Mouse (Mus musculus) limb, embryonic 15.5 days (tissue): ENCODE data around the gene Bag5. TPM values are rescaled to one million over a fixed set of nuclear protein-coding genes. Genes with fewer than 3 reads are reported as not detected.
A peak's percentile ranks its signal among the peaks of the same experiment; 100 is the strongest.

ENCODE experiments used
- ATAC-seq: fragments of 200-750 bp; cut with Nextera tagmentation; 2 replicates; pipeline ENCODE4 v1.8.0; 2017; ENCODE audit warnings: low read depth, moderate TSS enrichment; ENCODE audit not compliant: insufficient number of reproducible peaks, low FRiP score, low TSS enrichment
- H3K27ac ChIP-seq: fragments of 300-500 bp; sonication (generic); 2 replicates; pipeline ENCODE4 v1.5.1; 2015; ENCODE audit warnings: moderate library complexity, mild to moderate bottlenecking, inconsistent platforms
- H3K27me3 ChIP-seq: fragments of 300-500 bp; sonication (generic); 2 replicates; pipeline ENCODE4 v1.6.1; 2015; ENCODE audit warnings: inconsistent platforms
- H3K36me3 ChIP-seq: fragments of 300-500 bp; sonication (generic); 2 replicates; pipeline ENCODE4 v1.6.1; 2015; ENCODE audit warnings: inconsistent platforms
- H3K4me1 ChIP-seq: fragments of 300-500 bp; sonication (generic); 2 replicates; pipeline ENCODE4 v1.6.1; 2015; ENCODE audit warnings: inconsistent platforms
- H3K4me2 ChIP-seq: fragments of 300-500 bp; sonication (generic); 2 replicates; pipeline ENCODE4 v1.6.1; 2015; ENCODE audit warnings: mild to moderate bottlenecking, inconsistent platforms
- H3K4me3 ChIP-seq: fragments of 300-500 bp; sonication (generic); 2 replicates; pipeline ENCODE4 v1.5.1; 2015; ENCODE audit warnings: mild to moderate bottlenecking, inconsistent platforms
- H3K9ac ChIP-seq: fragments of 300-500 bp; sonication (generic); 2 replicates; pipeline ENCODE4 v1.6.1; 2015; ENCODE audit warnings: inconsistent platforms
- H3K9me3 ChIP-seq: fragments of 300-500 bp; sonication (generic); 2 replicates; pipeline ENCODE4 v1.6.1; 2016; ENCODE audit warnings: inconsistent platforms
- WGBS: fragments of 180-500 bp; shearing (Covaris S2); methylation state at CpG from one replicate; pipeline ENCODE4 v1.1.7; 2015; 5-methylcytosine and 5-hydroxymethylcytosine counted together
- polyA plus RNA-seq: library from polyadenylated mRNA; unstranded; fragments of >200 nt; fragmentation: Nextera tagmentation; extraction: Ambion mirVana; gene quantifications from 2 replicates; pipeline ENCODE4 v1.2.1, GENCODE M21; 2015

Bag5 gene
- polyA plus RNA-seq, 1 experiment from 2014 or later = 69.4 TPM

- no peak overlapping the region for H3K4me2 ChIP-seq
- no peaks in the 10 kb centered on the region for H3K36me3 ChIP-seq
- H3K4me3 ChIP-seq = no peak overlapping the region
- no peak overlapping the region for H3K9ac ChIP-seq
- WGBS = 33% methylated on average over 12 of the region's 12 CpGs
- H3K4me1 ChIP-seq = peaks cover 47% of the 10 kb centered on the region
- H3K9me3 ChIP-seq = no peaks in the 10 kb centered on the region
- H3K27me3 ChIP-seq = no peaks in the 10 kb centered on the region
- peak overlapping the region; percentile 47 for H3K27ac ChIP-seq
- no peak for ATAC-seq
These were observed 18.7 kb downstream of the Bag5 start for GRCm38 (mm10) chr12:111694271-111694781.

DNA sequence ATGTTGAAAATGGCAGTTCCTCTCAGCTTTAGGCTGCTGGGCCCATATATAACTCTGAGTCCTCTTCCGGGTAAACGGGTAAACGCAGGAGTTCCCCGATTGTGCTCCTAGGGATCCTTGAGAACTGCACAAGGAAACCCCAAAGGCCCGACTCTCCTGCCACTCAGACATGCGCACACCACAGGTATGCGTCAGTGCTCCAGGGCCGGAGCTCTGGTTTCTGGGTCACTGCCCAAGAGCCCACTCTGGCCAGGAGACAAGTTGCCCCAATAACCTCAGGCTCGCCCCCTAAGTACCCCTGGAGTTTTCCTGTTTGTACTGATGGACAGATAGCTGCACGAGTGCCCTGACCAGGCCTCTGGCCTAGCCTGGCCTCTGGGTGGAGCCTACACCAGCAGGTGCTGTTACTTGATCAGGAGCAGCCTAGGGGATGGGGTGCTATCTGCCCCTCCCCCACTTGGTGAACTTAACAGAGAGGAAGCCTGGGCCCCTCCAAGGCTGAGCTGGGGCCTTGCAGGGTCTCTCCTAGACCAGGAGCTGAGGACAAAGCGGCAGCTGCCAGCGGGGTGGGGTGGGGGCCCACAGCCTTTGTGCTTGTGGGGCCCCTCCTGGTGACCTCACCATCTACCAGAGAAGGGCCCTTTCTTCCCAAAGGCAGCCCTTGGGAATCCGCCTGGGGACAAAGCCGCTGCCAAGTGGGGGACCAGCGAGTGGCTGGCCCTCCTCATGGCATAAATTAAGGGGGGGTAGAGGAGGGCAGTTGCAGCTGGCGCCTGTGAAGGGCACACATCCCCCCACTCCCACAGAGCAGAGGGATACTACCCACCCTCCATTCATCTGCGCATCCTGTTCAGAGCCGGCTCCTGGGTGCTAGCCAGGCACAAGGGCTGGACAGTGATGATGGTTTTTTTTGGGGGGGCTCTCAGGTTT lies 19.5 kb downstream of the Bag5 start:
- 41% methylated on average over 18 of the region's 18 CpGs for WGBS
- no peaks in the 10 kb centered on the region for H3K36me3 ChIP-seq

GRCm38 (mm10) chr12:111692899-111693298 lies 20.2 kb downstream of the Bag5 start:
- Histone ChIP-seq H3K27ac (0 out of 2 replicates have a peak overlapping the region, but pooled peaks have one; percentile 27), H3K9ac (no peak overlapping the region), H3K4me3 (no peak overlapping the region), H3K27me3 (no peaks in the 10 kb centered on the region), H3K4me1 (peaks cover 51% of the 10 kb centered on the region), H3K36me3 (no peaks in the 10 kb centered on the region), H3K9me3 (no peaks in the 10 kb centered on the region), H3K4me2 (no peak overlapping the region)
- ATAC-seq = no peak
- 85% methylated on average over 5 of the region's 5 CpGs for WGBS

More for the DNA sequence above, 19.5 kb downstream of the Bag5 start:
- peak overlapping the region; percentile 47 for H3K27ac ChIP-seq
- peaks cover 48% of the 10 kb centered on the region for H3K4me1 ChIP-seq
- H3K4me3 ChIP-seq = no peak overlapping the region
- H3K9ac ChIP-seq = no peak overlapping the region
- no peaks in the 10 kb centered on the region for H3K27me3 ChIP-seq
- H3K9me3 ChIP-seq = no peaks in the 10 kb centered on the region
- no peak overlapping the region for H3K4me2 ChIP-seq
- ATAC-seq = peak; percentile 54

DNA sequence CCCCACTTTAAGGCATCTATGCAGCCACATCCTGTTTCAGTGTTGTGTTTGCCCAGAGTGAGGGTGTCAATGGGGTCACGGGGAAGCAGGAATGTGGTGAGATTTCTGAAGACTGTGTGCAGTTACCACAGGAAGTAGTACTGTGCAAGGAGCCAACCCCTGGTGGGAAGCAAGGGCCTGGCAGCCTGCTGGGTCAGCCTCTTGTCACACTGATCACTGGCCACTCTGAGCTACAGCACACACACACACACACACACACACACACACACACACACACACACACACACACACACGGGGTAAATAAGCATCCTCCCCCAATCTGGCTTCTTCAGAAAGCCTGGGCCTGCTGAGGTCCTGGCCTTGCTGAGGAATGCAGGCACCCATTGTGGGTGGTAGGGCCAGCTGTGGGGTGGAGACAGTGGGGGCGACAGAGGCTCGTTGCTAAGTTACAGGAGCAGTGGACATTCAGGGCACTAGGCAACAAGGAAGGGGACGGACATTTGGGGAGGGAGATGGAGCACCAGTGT lies 21.6 kb downstream of the Bag5 start:
- H3K9me3 ChIP-seq = no peaks in the 10 kb centered on the region
- 36% methylated on average over 5 of the region's 5 CpGs for WGBS
- 0 out of 2 replicates have a peak overlapping the region, but pooled peaks have one; percentile 17 for H3K27ac ChIP-seq
- no peak overlapping the region for H3K4me2 ChIP-seq
- peaks cover 63% of the 10 kb centered on the region for H3K4me1 ChIP-seq
- ATAC-seq = no peak
- no peak overlapping the region for H3K4me3 ChIP-seq
- H3K27me3 ChIP-seq = no peaks in the 10 kb centered on the region
- H3K9ac ChIP-seq = no peak overlapping the region
- H3K36me3 ChIP-seq = no peaks in the 10 kb centered on the region

DNA sequence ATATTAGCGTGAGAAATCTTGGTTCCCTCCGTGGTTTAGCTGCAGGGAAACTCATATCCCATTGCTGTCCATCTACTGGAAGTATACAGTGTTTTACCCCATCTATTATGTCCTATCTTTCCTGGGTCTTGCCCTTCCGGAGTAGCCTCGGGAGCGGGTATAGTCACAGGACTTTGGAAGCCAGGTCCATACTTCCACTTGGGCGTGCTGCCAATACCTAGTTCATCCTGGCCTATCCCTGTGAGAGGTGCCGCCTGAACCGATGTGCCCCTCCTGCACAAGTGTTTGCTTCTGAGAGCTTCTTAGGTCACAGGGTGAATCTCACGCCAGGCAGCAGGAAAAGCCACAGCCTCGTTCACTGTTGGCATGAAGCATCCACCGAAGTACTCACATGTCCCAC lies 23.6 kb downstream of the Bag5 start:
- no peak overlapping the region for H3K4me3 ChIP-seq
- no peak for ATAC-seq
- no peaks in the 10 kb centered on the region for H3K9me3 ChIP-seq
- H3K4me1 ChIP-seq = peaks cover 50% of the 10 kb centered on the region
- 77% methylated on average over 11 of the region's 11 CpGs for WGBS
- no peak overlapping the region for H3K4me2 ChIP-seq
- H3K9ac ChIP-seq = no peak overlapping the region
- 0 out of 2 replicates have a peak overlapping the region, but pooled peaks have one; percentile 27 for H3K27ac ChIP-seq
- H3K27me3 ChIP-seq = no peaks in the 10 kb centered on the region
- H3K36me3 ChIP-seq = no peaks in the 10 kb centered on the region

GRCm38 (mm10) chr12:111688069-111688428 lies 25.0 kb downstream of the Bag5 start:
- no peak overlapping the region for H3K4me2 ChIP-seq
- no peaks in the 10 kb centered on the region for H3K9me3 ChIP-seq
- peaks cover 10% of the 10 kb centered on the region; the same call in 1 of the 2 replicates for H3K36me3 ChIP-seq
- 0 out of 2 replicates have a peak overlapping the region, but pooled peaks have one; percentile 62 for H3K27ac ChIP-seq
- H3K4me3 ChIP-seq = no peak overlapping the region
- 46% methylated on average over 2 of the region's 2 CpGs for WGBS
- no peak overlapping the region for H3K9ac ChIP-seq
- H3K27me3 ChIP-seq = no peaks in the 10 kb centered on the region
- ATAC-seq = no peak
- peaks cover 37% of the 10 kb centered on the region for H3K4me1 ChIP-seq

DNA sequence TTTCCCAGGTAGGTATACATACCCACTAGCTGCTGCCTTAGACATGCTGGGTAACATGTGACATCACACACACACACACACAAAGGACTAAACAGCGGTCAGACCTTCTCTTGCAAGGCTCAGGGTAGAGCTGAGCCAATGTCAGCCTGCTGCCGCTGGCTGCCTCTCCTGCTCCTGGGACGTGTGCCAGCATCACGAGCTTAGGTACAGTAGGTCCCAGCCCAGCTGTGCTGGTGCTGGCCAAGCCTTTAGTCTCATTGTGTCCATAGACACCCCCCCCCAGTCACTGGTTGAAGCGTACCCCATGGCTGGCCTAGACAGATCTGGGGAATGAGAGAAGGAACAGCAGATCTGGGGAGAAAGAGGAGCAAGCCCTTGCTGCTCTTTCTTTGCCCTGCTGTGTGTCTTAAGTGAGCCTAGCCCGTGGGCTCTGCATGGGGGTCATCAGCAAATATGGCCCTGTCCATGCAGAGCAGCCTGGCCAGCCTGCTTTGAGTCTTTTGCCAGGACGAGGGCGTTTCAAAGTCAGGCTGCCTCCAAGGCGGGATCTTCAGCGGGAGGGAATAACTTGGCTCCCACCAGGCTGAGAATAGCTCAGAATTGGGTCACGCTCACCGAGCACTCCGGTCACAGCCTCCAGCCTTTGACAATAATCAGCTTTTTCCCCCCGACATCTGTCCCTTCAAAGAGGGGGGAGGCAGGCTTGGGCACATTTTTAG lies 25.5 kb downstream of the Bag5 start:
- ATAC-seq = peak; percentile 79
- Histone ChIP-seq H3K36me3 (peaks cover 16% of the 10 kb centered on the region), H3K4me2 (no peak overlapping the region), H3K27me3 (no peaks in the 10 kb centered on the region), H3K9me3 (no peaks in the 10 kb centered on the region), H3K9ac (no peak overlapping the region), H3K4me1 (peaks cover 31% of the 10 kb centered on the region), H3K4me3 (no peak overlapping the region), H3K27ac (peak overlapping the region; percentile 62)
- 26% methylated on average over 14 of the region's 14 CpGs for WGBS

DNA sequence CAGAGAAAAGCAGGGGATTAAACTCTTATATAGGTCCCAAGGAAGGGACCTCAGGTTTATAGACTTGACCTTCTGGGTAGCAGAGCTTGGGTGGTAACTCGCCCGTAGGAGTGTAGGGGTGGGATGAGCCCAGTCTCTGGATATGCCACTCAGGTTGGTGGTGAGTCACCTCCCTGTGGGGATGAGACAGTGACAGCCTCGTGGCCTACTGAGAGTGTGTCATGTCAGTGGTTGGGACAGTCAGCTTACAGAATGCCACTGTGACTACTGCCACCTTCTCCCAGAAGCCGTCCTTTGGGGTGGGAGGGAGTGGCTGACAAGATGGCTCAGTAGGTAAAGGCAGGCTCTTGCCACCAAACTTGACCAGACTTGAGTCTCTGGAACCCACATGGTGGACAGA lies 26.7 kb downstream of the Bag5 start:
- WGBS = 74% methylated on average over 4 of the region's 4 CpGs
- H3K27ac ChIP-seq = peak overlapping the region; percentile 62; the same call in 1 of the 2 replicates

GRCm38 (mm10) chr12:111682806-111683205 lies 30.3 kb downstream of the Bag5 start:
- no peak overlapping the region for H3K9ac ChIP-seq
- peaks cover 35% of the 10 kb centered on the region for H3K4me1 ChIP-seq
- no peak for ATAC-seq
- no peaks in the 10 kb centered on the region for H3K27me3 ChIP-seq
- WGBS = 67% methylated on average over 5 of the region's 5 CpGs
- H3K27ac ChIP-seq = no peak overlapping the region
- no peak overlapping the region for H3K4me2 ChIP-seq
- H3K9me3 ChIP-seq = no peaks in the 10 kb centered on the region
- peaks cover 37% of the 10 kb centered on the region for H3K36me3 ChIP-seq
- H3K4me3 ChIP-seq = no peak overlapping the region

More for the DNA sequence above, 26.7 kb downstream of the Bag5 start:
- Histone ChIP-seq H3K4me1 (peaks cover 25% of the 10 kb centered on the region), H3K27me3 (no peaks in the 10 kb centered on the region), H3K4me2 (no peak overlapping the region), H3K4me3 (no peak overlapping the region), H3K36me3 (peaks cover 26% of the 10 kb centered on the region), H3K9ac (no peak overlapping the region), H3K9me3 (no peaks in the 10 kb centered on the region)
- no peak for ATAC-seq

DNA sequence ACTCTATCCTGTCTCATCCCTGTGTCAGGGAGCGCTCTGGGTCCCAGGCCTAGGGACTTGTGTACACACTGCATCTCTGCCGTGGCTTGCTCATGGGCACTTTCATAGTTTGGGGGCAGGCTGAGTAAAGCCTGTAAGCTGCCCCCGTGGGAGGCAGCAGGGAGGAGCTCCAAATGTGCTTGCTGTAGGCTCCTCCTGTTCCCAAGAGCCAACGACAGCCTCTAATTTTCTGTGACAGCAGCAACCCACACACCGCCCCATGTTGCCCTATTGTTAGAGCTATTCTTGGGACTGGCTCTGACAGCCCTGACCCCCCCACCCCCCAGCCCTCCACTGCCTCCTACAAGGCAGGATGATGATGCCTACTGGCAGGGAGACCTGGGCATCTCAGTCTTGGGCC lies 31.1 kb downstream of the Bag5 start:
- no peak for ATAC-seq
- peaks cover 37% of the 10 kb centered on the region for H3K36me3 ChIP-seq
- no peak overlapping the region for H3K9ac ChIP-seq
- no peaks in the 10 kb centered on the region for H3K27me3 ChIP-seq
- H3K9me3 ChIP-seq = no peaks in the 10 kb centered on the region
- H3K27ac ChIP-seq = no peak overlapping the region
- no peak overlapping the region for H3K4me3 ChIP-seq
- peaks cover 34% of the 10 kb centered on the region for H3K4me1 ChIP-seq
- no peak overlapping the region for H3K4me2 ChIP-seq
- WGBS = 91% methylated on average over 5 of the region's 5 CpGs

DNA sequence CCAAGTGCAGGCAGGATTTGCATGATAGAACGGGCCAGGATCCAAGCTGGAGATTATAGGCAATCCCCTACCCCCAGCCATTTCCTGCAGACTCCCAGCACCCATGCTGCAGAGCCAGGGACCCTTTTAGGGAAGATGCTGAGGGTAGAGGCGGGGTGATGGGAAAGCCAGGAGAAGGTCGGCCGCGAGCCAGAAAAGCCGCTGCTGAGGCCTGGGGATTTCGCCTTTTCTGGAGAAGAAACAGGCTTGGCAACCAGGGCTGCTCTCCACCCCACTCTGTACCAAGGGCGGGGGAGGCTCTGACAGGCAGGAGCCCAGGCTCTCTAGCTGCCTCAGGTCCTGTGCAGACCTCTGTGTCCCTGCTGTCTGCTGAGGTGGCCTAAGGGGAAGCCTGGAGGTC lies 31.8 kb downstream of the Bag5 start:
- Histone ChIP-seq H3K4me2 (no peak overlapping the region), H3K36me3 (peaks cover 37% of the 10 kb centered on the region), H3K27me3 (no peaks in the 10 kb centered on the region), H3K4me1 (peaks cover 35% of the 10 kb centered on the region), H3K9ac (no peak overlapping the region), H3K9me3 (no peaks in the 10 kb centered on the region), H3K27ac (no peak overlapping the region), H3K4me3 (no peak overlapping the region)
- 81% methylated on average over 8 of the region's 8 CpGs for WGBS
- ATAC-seq = no peak
